Mouse (Mus musculus) heart, embryonic 12.5 days (tissue): ENCODE measurements at regions not wholly inside any gene's neighbourhood (a gene's known extent, or its start where the extent isn't known, plus 50 kb on each side); places are given as distances from the start of the nearest gene placed in this dataset.

Experiments
- ATAC-seq: fragments of 200-750 bp; cut with Nextera tagmentation; 2 replicates; pipeline ENCODE4 v1.8.0; 2017; ENCODE audit warnings: moderate TSS enrichment, moderate library complexity; ENCODE audit not compliant: insufficient number of reproducible peaks, low FRiP score
- H3K27ac ChIP-seq: fragments of 300-500 bp; sonication (generic); 2 replicates; pipeline ENCODE4 v1.5.1; 2016; ENCODE audit warnings: mild to moderate bottlenecking, moderate library complexity; ENCODE audit not compliant: poor library complexity, severe bottlenecking
- H3K27me3 ChIP-seq: fragments of 300-500 bp; sonication (generic); replicated peaks from 2 replicates; pipeline ENCODE4 v1.6.1; 2016; ENCODE audit warnings: mild to moderate bottlenecking, moderate library complexity
- H3K36me3 ChIP-seq: fragments of 300-500 bp; sonication (generic); 2 replicates; pipeline ENCODE4 v1.6.1; 2016; ENCODE audit warnings: mild to moderate bottlenecking, moderate library complexity
- H3K4me1 ChIP-seq: fragments of 300-500 bp; sonication (generic); replicated peaks from 2 replicates; pipeline ENCODE4 v1.6.1; 2016; ENCODE audit warnings: mild to moderate bottlenecking
- H3K4me2 ChIP-seq: fragments of 300-500 bp; sonication (generic); 2 replicates; pipeline ENCODE4 v1.6.1; 2016; ENCODE audit warnings: mild to moderate bottlenecking, moderate library complexity
- H3K4me3 ChIP-seq: fragments of 300-500 bp; sonication (generic); 2 replicates; pipeline ENCODE4 v1.5.1; 2016; ENCODE audit warnings: mild to moderate bottlenecking
- H3K9ac ChIP-seq: fragments of 300-500 bp; sonication (generic); 2 replicates; pipeline ENCODE4 v1.6.1; 2016; ENCODE audit warnings: mild to moderate bottlenecking, moderate library complexity
- H3K9me3 ChIP-seq: fragments of 300-500 bp; sonication (generic); replicated peaks from 2 replicates; pipeline ENCODE4 v1.6.1; 2016; ENCODE audit warnings: mild to moderate bottlenecking, moderate library complexity
- WGBS: fragments of 180-500 bp; shearing (Covaris S2); methylation state at CpG from one replicate; pipeline ENCODE4 v1.1.7; 2016; 5-methylcytosine and 5-hydroxymethylcytosine counted together

DNA sequence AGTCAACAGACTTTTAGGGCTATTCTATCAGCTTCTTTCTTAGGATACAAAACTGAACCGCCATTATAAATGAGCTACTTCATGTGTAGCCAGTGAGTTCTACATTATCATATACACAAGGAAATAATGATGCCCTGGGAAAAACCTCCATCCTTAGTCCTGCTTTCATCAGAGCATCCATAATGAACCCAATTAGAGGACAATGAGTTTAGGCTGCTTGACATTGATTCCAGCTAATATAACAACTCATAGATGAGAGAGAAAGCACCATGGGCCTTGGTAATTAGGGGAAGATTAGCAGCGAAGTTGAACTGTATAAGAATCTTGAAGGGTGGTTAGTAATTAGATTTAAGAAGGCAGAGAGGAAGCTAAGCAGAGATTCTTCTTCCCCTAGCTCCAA is 405.7 kb downstream of the Ipmk start:
- no peak for ATAC-seq
- H3K4me3 ChIP-seq: no peak overlapping the region
- WGBS: 73% methylated on average over 2 of the region's 2 CpGs
- H3K27ac ChIP-seq: no peak overlapping the region
- H3K27me3 ChIP-seq: no peaks in the 10 kb centered on the region
- no peak overlapping the region for H3K4me2 ChIP-seq
- no peak overlapping the region for H3K9ac ChIP-seq
- no peaks in the 10 kb centered on the region for H3K4me1 ChIP-seq
- no peaks in the 10 kb centered on the region for H3K9me3 ChIP-seq
- H3K36me3 ChIP-seq: no peaks in the 10 kb centered on the region

DNA sequence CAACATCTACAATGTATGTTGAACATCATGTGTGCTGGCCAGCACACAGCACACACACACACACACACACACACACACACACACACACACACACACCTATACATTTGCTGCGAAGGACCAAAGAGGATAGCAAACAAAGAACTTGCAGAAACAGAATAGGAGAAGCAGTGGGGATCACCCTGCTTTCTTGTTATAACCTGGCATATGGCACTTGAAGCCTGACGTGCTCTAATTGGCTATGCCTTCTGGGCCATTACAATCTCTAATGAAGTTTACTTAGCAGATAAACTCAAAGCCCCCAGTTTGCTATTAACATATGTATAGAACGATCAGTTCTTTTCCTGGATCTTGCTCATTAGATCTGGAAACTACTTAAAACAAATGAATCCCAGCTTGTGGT is 407.2 kb downstream of the Ipmk start:
- Histone ChIP-seq H3K4me1 (no peaks in the 10 kb centered on the region), H3K36me3 (no peaks in the 10 kb centered on the region), H3K27me3 (no peaks in the 10 kb centered on the region), H3K9ac (no peak overlapping the region), H3K4me2 (no peak overlapping the region), H3K4me3 (no peak overlapping the region), H3K27ac (no peak overlapping the region), H3K9me3 (no peaks in the 10 kb centered on the region)
- 73% methylated on average over 3 of the region's 3 CpGs for WGBS
- ATAC-seq: no peak

DNA sequence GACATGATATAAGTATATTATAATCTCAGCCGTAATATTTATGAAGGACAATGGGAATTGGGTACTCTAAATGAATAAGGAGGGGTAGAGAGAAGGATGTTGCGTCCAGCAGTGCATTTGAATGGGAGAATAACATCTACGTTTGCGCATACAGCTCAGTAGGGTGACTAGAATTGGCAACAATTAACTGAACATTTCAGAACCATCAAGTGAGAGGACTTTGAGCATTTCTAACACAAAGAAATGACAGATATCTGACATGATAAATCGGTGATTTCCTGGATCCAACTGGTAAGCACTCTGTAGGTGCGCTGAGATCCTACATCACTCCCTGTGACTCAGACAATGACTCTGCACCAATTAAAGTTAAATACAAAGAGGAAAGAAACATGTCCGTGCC is 431.3 kb downstream of the Ipmk start:
- H3K27ac ChIP-seq: no peak overlapping the region
- no peak for ATAC-seq
- WGBS: 85% methylated on average over 7 of the region's 7 CpGs
- no peaks in the 10 kb centered on the region for H3K9me3 ChIP-seq
- no peak overlapping the region for H3K4me2 ChIP-seq
- H3K4me1 ChIP-seq: no peaks in the 10 kb centered on the region
- no peaks in the 10 kb centered on the region for H3K36me3 ChIP-seq
- H3K4me3 ChIP-seq: no peak overlapping the region
- no peaks in the 10 kb centered on the region for H3K27me3 ChIP-seq
- no peak overlapping the region for H3K9ac ChIP-seq

DNA sequence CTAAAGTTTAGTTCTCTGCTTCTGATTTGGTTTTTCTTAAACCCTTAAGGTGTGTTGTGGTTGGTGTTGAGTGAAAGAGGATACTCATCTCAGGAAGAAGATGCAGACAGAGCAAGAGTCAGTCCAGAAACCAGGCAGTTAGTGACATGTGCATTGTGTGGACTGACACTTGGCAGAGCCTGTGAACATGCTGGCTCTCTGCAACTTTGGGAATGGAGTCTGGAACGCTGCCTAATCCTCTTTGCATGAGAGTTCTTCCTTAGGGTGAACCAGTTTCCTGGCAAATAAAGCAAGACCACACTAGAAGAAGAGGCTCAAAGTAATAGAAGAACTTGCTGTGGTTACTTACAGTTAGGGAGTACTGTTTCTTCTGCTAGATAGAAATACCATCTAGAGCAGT is 441.7 kb downstream of the Ipmk start:
- Histone ChIP-seq H3K27ac (no peak overlapping the region), H3K9me3 (no peaks in the 10 kb centered on the region), H3K9ac (no peak overlapping the region), H3K4me1 (no peaks in the 10 kb centered on the region), H3K4me2 (no peak overlapping the region), H3K4me3 (no peak overlapping the region), H3K27me3 (no peaks in the 10 kb centered on the region), H3K36me3 (no peaks in the 10 kb centered on the region)
- ATAC-seq: no peak
- 50% methylated on average over 1 of the region's 1 CpGs for WGBS

DNA sequence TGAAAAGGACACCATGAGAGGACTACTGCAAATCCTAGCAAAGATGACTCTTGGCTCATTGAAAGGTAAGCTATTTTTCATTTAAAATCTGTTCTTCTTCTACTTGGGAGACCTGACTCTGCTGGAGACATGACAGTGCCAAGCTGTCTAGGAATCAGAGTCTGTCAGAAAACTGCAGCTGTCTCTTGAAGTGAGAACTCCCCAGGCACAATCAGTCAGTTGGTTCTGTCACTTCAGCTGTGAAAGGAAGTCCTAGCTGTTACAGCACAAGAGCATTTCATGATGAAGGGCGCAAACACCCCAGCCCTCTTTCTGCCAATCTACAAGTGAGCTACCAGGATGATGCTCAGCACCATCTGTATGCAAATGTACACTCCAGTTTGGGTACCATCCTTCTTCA is 442.4 kb downstream of the Ipmk start:
- 73% methylated on average over 1 of the region's 1 CpGs for WGBS
- no peaks in the 10 kb centered on the region for H3K27me3 ChIP-seq
- no peaks in the 10 kb centered on the region for H3K9me3 ChIP-seq
- no peak for ATAC-seq
- no peak overlapping the region for H3K4me3 ChIP-seq
- H3K4me1 ChIP-seq: no peaks in the 10 kb centered on the region
- no peak overlapping the region for H3K27ac ChIP-seq
- H3K9ac ChIP-seq: no peak overlapping the region
- H3K36me3 ChIP-seq: no peaks in the 10 kb centered on the region
- no peak overlapping the region for H3K4me2 ChIP-seq

DNA sequence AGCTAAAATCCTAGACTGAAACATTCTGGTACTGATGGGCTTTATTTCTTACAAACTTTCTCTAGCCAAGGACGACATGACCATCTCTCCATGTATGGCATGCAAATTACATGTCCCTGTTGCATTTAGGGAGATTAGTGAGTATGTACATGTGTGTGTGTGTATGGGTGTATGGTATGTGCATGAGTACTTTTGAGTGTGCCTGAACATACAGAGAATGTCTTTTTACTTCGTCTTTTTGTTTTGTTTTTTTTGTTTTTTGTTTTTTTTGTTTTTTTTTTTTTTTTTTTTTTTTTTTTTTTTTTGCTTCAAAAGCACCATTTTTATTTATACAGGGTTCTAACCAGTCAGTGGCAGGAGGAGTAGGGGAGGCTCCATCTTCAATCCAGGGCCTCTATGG is 451.1 kb downstream of the Ipmk start:
- H3K27ac ChIP-seq: no peak overlapping the region
- ATAC-seq: no peak
- H3K4me2 ChIP-seq: no peak overlapping the region
- no peak overlapping the region for H3K9ac ChIP-seq
- no peaks in the 10 kb centered on the region for H3K27me3 ChIP-seq
- no peak overlapping the region for H3K4me3 ChIP-seq
- WGBS: 73% methylated on average over 2 of the region's 2 CpGs
- no peaks in the 10 kb centered on the region for H3K4me1 ChIP-seq
- H3K9me3 ChIP-seq: no peaks in the 10 kb centered on the region
- no peaks in the 10 kb centered on the region for H3K36me3 ChIP-seq

DNA sequence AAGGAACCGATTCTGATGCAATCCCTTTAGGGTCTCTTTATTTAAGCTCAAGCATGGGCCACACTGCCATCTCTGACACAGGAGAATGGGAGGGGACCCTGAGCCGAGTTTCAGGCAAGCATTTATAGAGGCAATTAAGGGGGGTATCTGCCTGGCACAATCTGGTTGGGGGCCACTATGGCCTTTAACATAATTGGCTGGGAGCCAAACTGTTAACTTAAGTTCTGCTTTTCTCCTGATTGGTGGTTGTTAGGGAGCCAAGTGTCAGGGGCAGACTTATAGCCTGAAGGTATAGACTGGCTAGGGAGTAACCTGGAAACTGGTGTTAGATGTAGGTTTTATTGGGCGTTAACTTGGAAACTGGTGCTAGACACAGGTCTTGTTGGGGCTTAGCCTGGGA is 454.9 kb downstream of the Ipmk start:
- Histone ChIP-seq H3K4me2 (no peak overlapping the region), H3K27me3 (no peaks in the 10 kb centered on the region), H3K9ac (no peak overlapping the region), H3K4me1 (no peaks in the 10 kb centered on the region), H3K36me3 (no peaks in the 10 kb centered on the region), H3K9me3 (no peaks in the 10 kb centered on the region), H3K27ac (no peak overlapping the region), H3K4me3 (no peak overlapping the region)
- ATAC-seq: no peak
- WGBS: 68% methylated on average over 3 of the region's 3 CpGs

DNA sequence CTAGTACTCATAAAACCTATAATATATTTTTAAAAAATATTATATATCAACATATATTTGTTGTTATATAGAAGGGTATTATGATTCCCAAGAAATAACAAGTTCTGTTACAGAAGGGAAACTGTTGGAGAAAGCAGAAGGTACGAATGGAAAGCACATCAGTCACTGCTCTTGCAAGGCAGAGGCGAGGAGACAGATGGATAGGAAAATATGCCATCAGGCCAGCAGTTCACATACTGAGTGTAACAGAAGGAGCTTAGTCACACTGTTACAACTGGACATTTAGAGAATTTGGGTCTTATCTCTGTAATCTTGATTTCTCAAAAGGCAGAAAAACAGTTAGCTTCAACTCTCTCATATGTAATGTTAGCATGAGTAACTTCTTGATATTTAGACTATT is 485.1 kb downstream of the Ipmk start:
- H3K4me1 ChIP-seq: no peaks in the 10 kb centered on the region
- no peak overlapping the region for H3K9ac ChIP-seq
- H3K4me3 ChIP-seq: no peak overlapping the region
- H3K36me3 ChIP-seq: no peaks in the 10 kb centered on the region
- H3K4me2 ChIP-seq: no peak overlapping the region
- 64% methylated on average over 2 of the region's 2 CpGs for WGBS
- 0 out of 2 replicates have a peak, but pooled peaks cover 2% of the 10 kb centered on the region for H3K9me3 ChIP-seq
- ATAC-seq: no peak
- H3K27ac ChIP-seq: no peak overlapping the region
- no peaks in the 10 kb centered on the region for H3K27me3 ChIP-seq

DNA sequence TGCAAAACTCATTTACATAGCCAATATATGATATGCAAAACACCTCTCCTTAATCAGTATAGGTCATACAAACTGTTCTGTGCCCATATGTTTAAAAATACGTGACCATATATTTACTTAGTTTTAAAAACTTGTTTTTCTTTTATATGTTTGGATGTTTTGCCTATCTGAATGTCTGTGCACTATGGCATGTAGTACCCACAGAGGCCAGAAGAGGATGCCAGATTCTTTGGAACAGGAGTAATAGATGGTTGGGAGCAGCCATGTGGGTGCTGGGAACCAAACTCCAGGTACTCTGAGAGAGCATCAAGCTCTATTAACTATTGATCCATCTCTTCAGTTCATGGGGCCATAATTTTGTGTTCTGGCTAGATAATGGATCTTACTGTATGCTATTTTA is 487.5 kb downstream of the Ipmk start:
- Histone ChIP-seq H3K9ac (no peak overlapping the region), H3K4me3 (no peak overlapping the region), H3K27ac (no peak overlapping the region), H3K36me3 (no peaks in the 10 kb centered on the region), H3K4me2 (no peak overlapping the region), H3K9me3 (0 out of 2 replicates have a peak, but pooled peaks cover 5% of the 10 kb centered on the region), H3K27me3 (no peaks in the 10 kb centered on the region), H3K4me1 (no peaks in the 10 kb centered on the region)
- no peak for ATAC-seq
- WGBS: 52% methylated on average over 1 of the region's 1 CpGs

DNA sequence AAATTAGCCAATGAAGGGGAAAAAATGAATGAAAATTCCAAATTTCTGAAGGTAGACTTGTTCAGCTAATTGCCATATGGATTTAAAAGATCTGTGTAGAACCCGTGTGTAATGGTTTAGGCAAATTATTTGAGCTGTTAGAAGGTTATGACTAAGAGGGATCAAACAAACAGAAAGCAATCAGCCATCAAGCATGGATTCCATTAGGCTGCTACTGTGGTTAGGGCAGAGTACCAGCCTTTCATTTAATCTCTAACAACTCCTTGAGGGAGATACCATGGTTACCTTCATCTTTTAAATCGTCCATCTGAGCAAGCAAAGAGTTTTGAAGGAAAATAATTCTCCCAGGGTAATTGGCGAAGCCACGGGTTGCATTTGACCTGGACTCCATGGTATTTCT is 509.5 kb downstream of the Ipmk start:
- H3K4me2 ChIP-seq: no peak overlapping the region
- no peaks in the 10 kb centered on the region for H3K4me1 ChIP-seq
- no peaks in the 10 kb centered on the region for H3K36me3 ChIP-seq
- H3K27me3 ChIP-seq: no peaks in the 10 kb centered on the region
- no peak overlapping the region for H3K9ac ChIP-seq
- ATAC-seq: no peak
- H3K9me3 ChIP-seq: no peaks in the 10 kb centered on the region
- H3K27ac ChIP-seq: no peak overlapping the region
- H3K4me3 ChIP-seq: no peak overlapping the region
- 76% methylated on average over 4 of the region's 4 CpGs for WGBS

DNA sequence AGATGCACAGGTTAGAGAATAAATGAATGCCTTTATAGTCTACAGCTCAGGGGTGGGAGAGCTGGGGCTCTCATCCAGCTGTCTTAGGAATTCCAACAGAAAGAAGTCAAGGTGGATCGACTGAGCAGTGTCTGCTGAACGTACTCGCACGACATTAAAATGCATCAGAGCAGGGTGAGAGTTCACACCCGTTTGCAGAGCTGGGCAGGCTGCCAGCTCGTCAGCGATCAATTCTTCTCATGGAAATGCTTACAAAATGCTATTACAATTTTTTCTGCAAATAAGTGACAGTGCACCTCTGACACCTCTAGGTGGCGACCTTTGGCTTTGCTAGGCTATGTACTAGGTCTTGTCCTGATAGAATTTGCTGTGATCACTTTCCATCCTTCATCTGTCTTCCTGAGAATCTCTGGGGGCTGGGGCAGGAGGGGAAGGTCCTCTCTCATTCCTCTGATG is 510.0 kb downstream of the Ipmk start:
- no peaks in the 10 kb centered on the region for H3K4me1 ChIP-seq
- H3K36me3 ChIP-seq: no peaks in the 10 kb centered on the region
- H3K4me3 ChIP-seq: no peak overlapping the region
- no peaks in the 10 kb centered on the region for H3K27me3 ChIP-seq
- no peak overlapping the region for H3K4me2 ChIP-seq
- no peak overlapping the region for H3K27ac ChIP-seq
- H3K9me3 ChIP-seq: no peaks in the 10 kb centered on the region
- no peak for ATAC-seq
- no peak overlapping the region for H3K9ac ChIP-seq
- WGBS: 57% methylated on average over 8 of the region's 8 CpGs

DNA sequence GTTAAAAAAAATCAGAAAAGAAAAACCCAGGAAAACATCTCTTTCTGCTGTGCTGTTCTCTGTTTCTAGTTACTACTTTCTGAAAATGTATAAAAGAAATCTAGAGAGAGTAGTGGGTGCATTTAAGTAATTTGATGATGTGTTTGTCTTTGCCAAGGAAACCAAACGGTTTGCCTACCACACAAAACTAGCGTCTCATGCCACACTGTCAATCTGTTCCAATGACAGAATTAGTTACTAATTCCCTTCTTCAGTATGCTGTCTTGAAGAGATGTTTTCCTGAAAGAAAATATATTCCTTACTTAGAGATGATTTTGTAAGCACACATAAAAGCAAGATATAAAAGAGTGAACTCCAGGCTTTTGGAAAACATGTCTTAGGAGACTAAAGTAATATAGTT is 546.2 kb downstream of the Ipmk start:
- 67% methylated on average over 2 of the region's 2 CpGs for WGBS
- no peak overlapping the region for H3K27ac ChIP-seq
- no peak overlapping the region for H3K4me2 ChIP-seq
- no peaks in the 10 kb centered on the region for H3K36me3 ChIP-seq
- no peaks in the 10 kb centered on the region for H3K4me1 ChIP-seq
- no peaks in the 10 kb centered on the region for H3K27me3 ChIP-seq
- ATAC-seq: no peak
- no peak overlapping the region for H3K9ac ChIP-seq
- no peaks in the 10 kb centered on the region for H3K9me3 ChIP-seq
- H3K4me3 ChIP-seq: no peak overlapping the region
